Mouse (Mus musculus): ENCODE results near the gene Gpatch2. TPM values are rescaled to one million over a fixed set of nuclear protein-coding genes. Genes with fewer than 3 reads are reported as not detected.

Gene Gpatch2
- polyA plus RNA-seq, 1 experiment from 2014 or later, result 17.3 TPM

DNA sequence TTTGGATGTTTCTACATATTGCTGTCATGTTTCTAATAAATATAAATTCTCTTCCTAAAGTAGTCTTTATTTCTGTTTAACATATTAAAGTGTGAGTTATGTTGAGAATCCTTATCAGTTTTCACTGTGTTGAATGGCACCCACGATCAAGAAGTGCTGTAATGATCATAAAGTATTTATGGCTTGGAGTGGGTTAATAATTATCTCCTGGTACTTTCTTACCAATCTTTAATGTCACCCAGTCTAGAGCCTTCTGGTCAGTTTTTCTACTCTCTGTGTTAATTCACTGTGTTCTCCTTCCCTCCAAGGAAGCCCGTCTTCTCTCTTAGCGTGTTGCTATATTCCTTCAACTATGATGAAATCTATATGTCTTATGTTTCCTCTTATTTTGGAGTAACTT is 25.0 kb downstream of the Gpatch2 start:
- H3K4me1 ChIP-seq (replicated peaks; ENCODE audit: control insufficient read depth, insufficient read depth, low read length), result no peaks in the 10 kb centered on the region
- no peaks in the 10 kb centered on the region for H3K27me3 ChIP-seq (ENCODE audit: control insufficient read depth, insufficient read depth, low read length)
- H3K27ac ChIP-seq, result no peak overlapping the region
- no peak for DNase-seq (ENCODE audit: low spot score)
- no peak overlapping the region for H3K4me2 ChIP-seq (replicated peaks)
- no peaks in the 10 kb centered on the region for H3K36me3 ChIP-seq (replicated peaks; ENCODE audit: control insufficient read depth, insufficient read depth)
- H3K4me3 ChIP-seq (replicated peaks; ENCODE audit: low read length), result no peak overlapping the region
- H3K9ac ChIP-seq, result no peak overlapping the region
- 97% methylated on average over 3 of the region's 3 CpGs for WGBS
- H3K9me3 ChIP-seq (ENCODE audit: control insufficient read depth, low read length), result no peaks in the 10 kb centered on the region
- no peak for ATAC-seq (ENCODE audit: low FRiP score)

DNA sequence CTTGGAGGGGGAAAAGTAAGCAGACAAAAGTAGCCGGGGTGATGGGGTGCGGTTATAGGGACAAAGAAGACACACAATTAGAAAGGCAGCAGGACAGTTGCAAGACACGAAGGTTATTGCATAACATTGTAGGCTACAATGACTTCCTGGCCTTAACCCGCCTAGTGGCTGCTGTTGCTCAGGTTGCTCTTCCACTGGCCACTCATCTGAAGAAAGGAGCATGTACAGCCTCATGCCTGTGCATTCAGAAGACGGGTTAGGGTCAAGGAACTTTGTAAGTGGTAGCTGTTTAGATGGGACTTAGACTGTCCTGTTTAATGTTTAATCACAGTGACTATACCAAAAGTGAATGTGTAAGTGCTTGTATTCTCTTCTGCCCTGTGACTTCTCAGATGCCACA is 26.0 kb downstream of the Gpatch2 start:
- Histone ChIP-seq H3K9ac (no peak overlapping the region), H3K4me2 (replicated peaks) (no peak overlapping the region), H3K9me3 (ENCODE audit: control insufficient read depth, low read length) (no peaks in the 10 kb centered on the region), H3K27ac (no peak overlapping the region), H3K4me3 (replicated peaks; ENCODE audit: low read length) (no peak overlapping the region), H3K4me1 (replicated peaks; ENCODE audit: control insufficient read depth, insufficient read depth, low read length) (no peaks in the 10 kb centered on the region), H3K27me3 (ENCODE audit: control insufficient read depth, insufficient read depth, low read length) (no peaks in the 10 kb centered on the region), H3K36me3 (replicated peaks; ENCODE audit: control insufficient read depth, insufficient read depth) (no peaks in the 10 kb centered on the region)
- DNase-seq (ENCODE audit: low spot score) (no peak), ATAC-seq (ENCODE audit: low FRiP score) (no peak)
- 79% methylated on average over 5 of the region's 5 CpGs for WGBS

DNA sequence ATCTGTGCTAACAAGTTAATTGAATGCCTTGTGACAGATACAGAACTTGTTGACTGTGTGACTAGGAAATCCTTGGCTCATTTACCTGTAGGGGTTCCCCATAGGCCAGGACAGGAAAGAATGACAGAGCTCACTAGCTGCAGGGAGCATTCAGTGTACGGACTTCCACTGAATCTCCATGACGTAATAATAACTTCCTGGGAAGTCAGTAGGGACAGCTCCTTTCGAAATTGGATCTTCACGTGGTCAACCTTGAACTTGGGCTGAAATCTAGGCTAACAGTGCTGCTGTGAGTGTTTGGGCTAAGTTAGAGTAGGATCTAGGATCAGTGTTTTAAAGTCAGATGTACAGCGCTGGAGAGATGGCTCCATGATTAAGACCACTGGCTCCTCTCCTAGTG is 29.4 kb downstream of the Gpatch2 start:
- Histone ChIP-seq H3K4me3 (replicated peaks; ENCODE audit: low read length) (no peak overlapping the region), H3K36me3 (replicated peaks; ENCODE audit: control insufficient read depth, insufficient read depth) (no peaks in the 10 kb centered on the region), H3K9me3 (ENCODE audit: control insufficient read depth, low read length) (no peaks in the 10 kb centered on the region), H3K27ac (no peak overlapping the region), H3K4me2 (replicated peaks) (no peak overlapping the region), H3K4me1 (replicated peaks; ENCODE audit: control insufficient read depth, insufficient read depth, low read length) (no peaks in the 10 kb centered on the region), H3K9ac (no peak overlapping the region), H3K27me3 (ENCODE audit: control insufficient read depth, insufficient read depth, low read length) (no peaks in the 10 kb centered on the region)
- ATAC-seq (ENCODE audit: low FRiP score) (no peak), DNase-seq (ENCODE audit: low spot score) (no peak)
- 87% methylated on average over 5 of the region's 5 CpGs for WGBS

DNA sequence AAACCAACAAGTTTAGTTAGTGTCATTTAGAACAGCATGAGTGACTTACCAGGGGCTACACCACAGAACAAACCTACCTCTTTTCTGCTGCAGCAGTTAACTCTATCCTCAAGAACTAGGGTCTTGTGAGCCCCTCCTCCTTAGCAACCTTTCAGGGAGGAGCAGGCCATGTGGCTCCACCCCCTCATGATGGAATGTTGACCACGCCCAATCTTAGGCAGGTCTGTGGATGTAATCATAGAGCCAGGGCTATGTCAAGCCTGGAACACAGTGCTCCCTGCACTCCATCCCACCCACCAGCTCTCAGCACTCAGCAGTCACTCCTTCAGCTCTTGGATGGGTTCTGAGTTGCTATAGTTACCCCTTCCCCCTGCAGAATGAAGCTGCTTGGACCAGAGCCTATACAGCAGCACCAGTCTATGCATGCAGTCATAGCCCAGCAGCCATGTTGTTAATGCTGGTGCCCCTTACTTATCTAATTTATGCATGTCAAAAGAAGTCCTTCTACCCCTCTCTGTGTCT is 35.5 kb downstream of the Gpatch2 start:
- no peak overlapping the region for H3K4me2 ChIP-seq (replicated peaks)

DNA sequence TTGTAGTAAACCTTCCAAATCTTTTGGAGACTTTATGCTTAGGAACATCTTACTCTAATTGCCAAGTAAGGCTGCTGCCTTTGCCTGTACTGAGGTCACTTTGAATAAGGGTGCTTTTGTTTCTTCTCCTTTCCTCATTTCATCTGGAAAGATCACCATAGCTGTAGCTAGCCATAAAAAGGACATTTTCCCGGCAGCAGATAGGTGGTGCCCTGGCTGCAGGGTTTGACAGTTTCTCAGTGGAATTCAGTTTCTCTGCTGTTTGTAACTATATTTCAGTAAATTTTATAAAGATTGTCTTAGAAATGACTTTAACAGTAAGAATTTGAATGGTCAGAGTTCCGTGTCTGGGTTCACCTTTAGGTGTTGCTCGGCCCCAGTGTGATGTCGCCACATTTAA is 43.4 kb downstream of the Gpatch2 start:
- no peaks in the 10 kb centered on the region for H3K9me3 ChIP-seq (ENCODE audit: control insufficient read depth, low read length)
- no peaks in the 10 kb centered on the region for H3K4me1 ChIP-seq (replicated peaks; ENCODE audit: control insufficient read depth, insufficient read depth, low read length)
- H3K4me2 ChIP-seq (replicated peaks), result no peak overlapping the region
- no peak overlapping the region for H3K9ac ChIP-seq
- no peak overlapping the region for H3K27ac ChIP-seq
- H3K27me3 ChIP-seq (ENCODE audit: control insufficient read depth, insufficient read depth, low read length), result no peaks in the 10 kb centered on the region
- WGBS, result 71% methylated on average over 4 of the region's 4 CpGs
- no peak overlapping the region for H3K4me3 ChIP-seq (replicated peaks; ENCODE audit: low read length)
- no peak for ATAC-seq (ENCODE audit: low FRiP score)
- no peaks in the 10 kb centered on the region for H3K36me3 ChIP-seq (replicated peaks; ENCODE audit: control insufficient read depth, insufficient read depth)
- peak; percentile 38 for DNase-seq (ENCODE audit: low spot score)

More for the DNA sequence above, 35.5 kb downstream of the Gpatch2 start:
- no peaks in the 10 kb centered on the region for H3K9me3 ChIP-seq (ENCODE audit: control insufficient read depth, low read length)
- H3K4me3 ChIP-seq (replicated peaks; ENCODE audit: low read length), result no peak overlapping the region
- no peak for ATAC-seq (ENCODE audit: low FRiP score)
- H3K4me1 ChIP-seq (replicated peaks; ENCODE audit: control insufficient read depth, insufficient read depth, low read length), result no peaks in the 10 kb centered on the region
- H3K27ac ChIP-seq, result no peak overlapping the region
- H3K36me3 ChIP-seq (replicated peaks; ENCODE audit: control insufficient read depth, insufficient read depth), result no peaks in the 10 kb centered on the region
- no peak for DNase-seq (ENCODE audit: low spot score)
- no peaks in the 10 kb centered on the region for H3K27me3 ChIP-seq (ENCODE audit: control insufficient read depth, insufficient read depth, low read length)
- no peak overlapping the region for H3K9ac ChIP-seq
- 87% methylated on average over 1 of the region's 1 CpGs for WGBS

DNA sequence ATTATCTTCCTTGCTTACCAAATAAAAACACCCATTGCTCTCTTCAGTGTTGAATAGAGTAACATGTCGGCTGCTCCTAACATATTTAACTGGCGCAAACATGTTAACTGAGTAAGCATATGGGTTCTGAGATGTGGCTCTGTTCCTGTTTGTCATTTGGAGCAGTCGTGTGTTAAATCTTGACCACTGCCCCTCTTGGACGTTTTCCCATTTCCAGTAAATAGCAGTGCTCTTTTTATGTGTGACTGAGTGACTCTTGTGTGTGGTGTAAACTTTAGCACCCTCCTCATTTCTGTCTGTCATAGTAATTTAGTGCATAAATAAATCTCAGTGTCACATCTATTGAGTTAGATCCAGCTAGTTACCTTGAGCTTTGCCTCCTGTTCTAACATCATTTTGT is 52.3 kb downstream of the Gpatch2 start:
- Histone ChIP-seq H3K36me3 (replicated peaks; ENCODE audit: control insufficient read depth, insufficient read depth) (no peaks in the 10 kb centered on the region), H3K9ac (no peak overlapping the region), H3K27me3 (ENCODE audit: control insufficient read depth, insufficient read depth, low read length) (no peaks in the 10 kb centered on the region), H3K4me1 (replicated peaks; ENCODE audit: control insufficient read depth, insufficient read depth, low read length) (0 out of 2 replicates have a peak, but pooled peaks cover 4% of the 10 kb centered on the region), H3K4me3 (replicated peaks; ENCODE audit: low read length) (no peak overlapping the region), H3K27ac (no peak overlapping the region), H3K9me3 (ENCODE audit: control insufficient read depth, low read length) (no peaks in the 10 kb centered on the region), H3K4me2 (replicated peaks) (no peak overlapping the region)
- WGBS, result 72% methylated on average over 4 of the region's 4 CpGs
- no peak for ATAC-seq (ENCODE audit: low FRiP score)
- no peak for DNase-seq (ENCODE audit: low spot score)

DNA sequence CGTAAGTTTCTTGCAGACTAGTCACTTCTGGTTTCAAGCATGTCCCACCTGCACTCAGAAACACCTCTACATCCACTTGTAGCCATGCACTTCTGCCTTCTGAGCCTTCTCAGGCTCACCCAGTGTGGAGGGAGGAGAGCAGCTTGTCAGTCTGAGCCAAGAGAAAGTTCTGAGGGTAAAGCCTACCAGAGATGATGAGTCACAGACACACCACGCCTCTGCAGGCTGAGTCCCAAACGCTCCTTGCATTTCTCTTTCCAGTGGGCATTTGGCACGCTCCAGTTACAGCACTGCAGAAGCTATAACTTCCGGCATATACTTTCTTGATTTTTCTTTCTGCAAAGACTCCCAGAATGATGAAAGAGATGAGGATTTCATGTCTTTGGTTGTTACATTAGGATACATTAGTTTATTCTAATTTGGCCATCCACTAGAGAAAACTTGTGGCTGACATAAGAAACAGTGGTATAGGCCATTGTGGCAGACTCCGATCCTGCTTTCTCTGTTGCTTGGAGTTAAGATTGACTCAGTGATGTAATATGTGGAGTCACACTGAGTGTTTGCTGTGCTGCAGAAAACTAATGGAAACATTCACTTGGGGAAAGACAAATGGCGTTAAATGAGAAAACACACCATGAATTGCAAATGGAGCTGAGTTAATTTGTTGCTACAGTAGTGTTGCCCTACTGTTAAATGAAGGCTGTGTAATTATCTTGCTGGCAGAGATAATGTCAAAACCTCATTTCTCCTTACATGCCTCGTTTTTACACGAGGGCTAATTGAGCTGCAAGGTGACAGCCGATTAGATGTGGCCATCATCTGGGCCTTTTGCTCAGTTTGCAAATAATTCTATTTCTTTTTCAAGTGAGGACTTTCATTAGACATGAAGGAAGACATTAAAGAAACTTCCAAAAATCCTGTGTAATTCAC is 55.3 kb downstream of the Gpatch2 start:
- WGBS, result 66% methylated on average over 10 of the region's 10 CpGs
- no peak overlapping the region for H3K27ac ChIP-seq
- DNase-seq (ENCODE audit: low spot score), result peak; percentile 32
- no peaks in the 10 kb centered on the region for H3K27me3 ChIP-seq (ENCODE audit: control insufficient read depth, insufficient read depth, low read length)
- peak; percentile 57; the same call in 1 of the 2 replicates for ATAC-seq (ENCODE audit: low FRiP score)
- H3K4me2 ChIP-seq (replicated peaks), result no peak overlapping the region
- H3K9ac ChIP-seq, result no peak overlapping the region
- no peaks in the 10 kb centered on the region for H3K9me3 ChIP-seq (ENCODE audit: control insufficient read depth, low read length)
- no peaks in the 10 kb centered on the region for H3K36me3 ChIP-seq (replicated peaks; ENCODE audit: control insufficient read depth, insufficient read depth)
- no peak overlapping the region for H3K4me3 ChIP-seq (replicated peaks; ENCODE audit: low read length)
- H3K4me1 ChIP-seq (replicated peaks; ENCODE audit: control insufficient read depth, insufficient read depth, low read length), result 0 out of 2 replicates have a peak, but pooled peaks cover 4% of the 10 kb centered on the region

DNA sequence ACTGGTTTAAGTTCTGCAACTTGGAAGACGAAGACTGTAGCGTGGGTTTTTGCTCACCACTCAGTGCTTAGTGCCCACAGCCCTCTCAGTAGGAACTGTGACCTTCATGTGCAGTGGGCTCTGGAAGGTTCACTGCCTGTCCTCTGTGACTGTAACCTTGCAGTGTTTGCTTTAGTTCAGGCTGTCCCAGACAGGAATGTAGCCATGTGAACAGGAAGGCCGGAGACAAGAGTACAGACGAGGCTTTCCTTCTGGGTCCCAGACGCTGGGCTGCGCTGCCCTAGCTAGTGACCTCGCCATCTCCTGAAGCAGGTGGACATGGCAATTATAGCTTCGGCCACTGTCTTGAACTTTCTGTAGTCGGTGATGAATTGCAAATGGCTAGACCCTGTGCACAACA is 62.0 kb downstream of the Gpatch2 start:
- Histone ChIP-seq H3K4me1 (replicated peaks; ENCODE audit: control insufficient read depth, insufficient read depth, low read length) (peaks cover 13% of the 10 kb centered on the region), H3K27me3 (ENCODE audit: control insufficient read depth, insufficient read depth, low read length) (no peaks in the 10 kb centered on the region), H3K36me3 (replicated peaks; ENCODE audit: control insufficient read depth, insufficient read depth) (no peaks in the 10 kb centered on the region), H3K9me3 (ENCODE audit: control insufficient read depth, low read length) (no peaks in the 10 kb centered on the region), H3K4me2 (replicated peaks) (no peak overlapping the region), H3K9ac (no peak overlapping the region), H3K4me3 (replicated peaks; ENCODE audit: low read length) (no peak overlapping the region), H3K27ac (no peak overlapping the region)
- DNase-seq (ENCODE audit: low spot score), result no peak
- 61% methylated on average over 9 of the region's 9 CpGs for WGBS
- ATAC-seq (ENCODE audit: low FRiP score), result no peak

DNA sequence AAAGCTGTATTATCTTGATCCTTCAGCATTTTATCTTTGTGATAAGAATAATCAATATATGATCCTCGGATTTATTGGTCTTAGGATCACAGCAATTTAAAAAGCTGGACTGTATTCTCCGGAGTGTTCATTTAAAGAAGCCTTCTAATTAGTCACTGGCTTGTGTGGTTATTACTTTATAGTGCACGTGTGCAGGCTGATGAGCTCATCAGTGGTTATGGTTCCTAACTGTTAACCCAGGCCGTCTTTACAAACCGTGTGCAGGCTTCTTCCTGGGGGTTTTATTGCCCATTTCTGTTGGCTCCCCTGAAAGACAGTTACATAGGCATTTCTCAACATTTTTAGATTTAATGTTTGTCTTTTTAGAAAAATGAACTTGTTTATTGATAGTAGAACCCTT is 63.2 kb downstream of the Gpatch2 start:
- WGBS, result 46% methylated on average over 5 of the region's 5 CpGs
- no peak for ATAC-seq (ENCODE audit: low FRiP score)
- no peak overlapping the region for H3K4me3 ChIP-seq (replicated peaks; ENCODE audit: low read length)
- H3K9me3 ChIP-seq (ENCODE audit: control insufficient read depth, low read length), result no peaks in the 10 kb centered on the region
- no peaks in the 10 kb centered on the region for H3K27me3 ChIP-seq (ENCODE audit: control insufficient read depth, insufficient read depth, low read length)
- no peak overlapping the region for H3K4me2 ChIP-seq (replicated peaks)
- H3K4me1 ChIP-seq (replicated peaks; ENCODE audit: control insufficient read depth, insufficient read depth, low read length), result peaks cover 13% of the 10 kb centered on the region
- H3K36me3 ChIP-seq (replicated peaks; ENCODE audit: control insufficient read depth, insufficient read depth), result no peaks in the 10 kb centered on the region
- no peak overlapping the region for H3K27ac ChIP-seq
- H3K9ac ChIP-seq, result no peak overlapping the region
- no peak for DNase-seq (ENCODE audit: low spot score)
